Mouse (Mus musculus): ENCODE measurements around the gene Ghdc. TPM values are rescaled to one million over a fixed set of nuclear protein-coding genes. Genes with fewer than 3 reads are reported as not detected.

Gene Ghdc
- polyA plus RNA-seq, 1 experiment from 2014 or later = 4.9 TPM

DNA sequence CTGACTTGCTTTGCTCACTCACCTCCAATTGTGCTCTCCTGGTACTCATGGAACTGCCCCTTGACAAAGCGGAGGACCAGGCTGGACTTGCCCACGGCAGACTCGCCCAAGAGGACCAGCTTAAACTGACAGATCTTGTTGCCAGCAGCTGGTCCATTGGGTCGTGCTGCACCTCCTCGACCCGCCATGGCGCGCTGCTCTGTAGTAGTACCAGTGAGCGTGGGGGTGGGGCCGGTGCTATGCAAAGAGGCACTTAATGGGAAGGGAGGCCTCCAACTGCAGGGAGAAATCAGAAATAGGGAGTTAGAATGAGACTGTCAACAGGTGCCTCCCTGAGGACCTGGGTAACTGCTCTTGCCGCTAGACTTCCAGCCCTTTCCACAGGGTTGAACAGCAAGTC lies 50.9 kb downstream of the Ghdc start:
- no peak overlapping the region for H3K4me3 ChIP-seq (ENCODE audit: low read depth, low read length)
- peaks cover 30% of the 10 kb centered on the region for H3K4me1 ChIP-seq (ENCODE audit: insufficient read depth, low read depth, low read length)
- TF ChIP-seq CTCF (IDR thresholded peaks at IDR 0.05) (no peak), EP300 (IDR thresholded peaks at IDR 0.05) (no peak)
- peaks cover 38% of the 10 kb centered on the region for H3K36me3 ChIP-seq (ENCODE audit: insufficient read depth, low read length)
- 65% methylated on average over 11 of the region's 11 CpGs for WGBS
- no peak for DNase-seq (ENCODE audit: low spot score)
- ATAC-seq = 0 out of 2 replicates have a peak, but pooled peaks have one; percentile 16
- H3K9me3 ChIP-seq (ENCODE audit: low read length) = no peaks in the 10 kb centered on the region
- H3K4me2 ChIP-seq (replicated peaks; ENCODE audit: low read depth, low read length) = no peak overlapping the region
- H3K9ac ChIP-seq (replicated peaks; ENCODE audit: low read depth) = no peak overlapping the region
- H3K27ac ChIP-seq (ENCODE audit: low read length) = peak overlapping the region; percentile 51; the same call in 1 of the 2 replicates
- H3K27me3 ChIP-seq (replicated peaks; ENCODE audit: insufficient read depth, low read length) = no peaks in the 10 kb centered on the region

DNA sequence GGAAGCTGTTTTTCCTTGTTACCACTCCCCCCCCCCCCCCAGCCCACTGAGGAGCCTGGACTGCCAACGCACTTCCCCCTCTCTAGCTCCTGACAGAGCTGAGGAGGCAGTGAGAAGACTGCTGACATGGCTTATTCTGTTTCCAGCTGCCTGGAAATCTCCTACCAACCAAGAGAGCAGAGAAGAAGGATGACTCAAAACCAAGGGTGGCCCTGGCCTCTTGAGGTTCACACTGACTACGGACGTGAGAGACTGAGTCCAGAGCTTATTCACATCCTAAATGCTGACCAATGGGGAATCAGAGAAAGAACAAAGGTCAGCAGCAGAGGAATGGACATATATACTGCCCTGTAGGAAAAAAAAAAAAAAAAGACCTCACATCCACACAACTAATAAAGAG lies 51.4 kb downstream of the Ghdc start:
- DNase-seq (ENCODE audit: low spot score) (no peak), ATAC-seq (no peak)
- Histone ChIP-seq H3K4me2 (replicated peaks; ENCODE audit: low read depth, low read length) (no peak overlapping the region), H3K9me3 (ENCODE audit: low read length) (no peaks in the 10 kb centered on the region), H3K27me3 (replicated peaks; ENCODE audit: insufficient read depth, low read length) (no peaks in the 10 kb centered on the region), H3K4me3 (ENCODE audit: low read depth, low read length) (no peak overlapping the region), H3K4me1 (ENCODE audit: insufficient read depth, low read depth, low read length) (peaks cover 27% of the 10 kb centered on the region; the same call in 1 of the 2 replicates), H3K9ac (replicated peaks; ENCODE audit: low read depth) (no peak overlapping the region), H3K27ac (ENCODE audit: low read length) (no peak overlapping the region), H3K36me3 (ENCODE audit: insufficient read depth, low read length) (peaks cover 40% of the 10 kb centered on the region)
- no peak for TF ChIP-seq EP300 (IDR thresholded peaks at IDR 0.05)
- TF ChIP-seq CTCF (IDR thresholded peaks at IDR 0.05) = no peak
- 63% methylated on average over 3 of the region's 3 CpGs for WGBS

DNA sequence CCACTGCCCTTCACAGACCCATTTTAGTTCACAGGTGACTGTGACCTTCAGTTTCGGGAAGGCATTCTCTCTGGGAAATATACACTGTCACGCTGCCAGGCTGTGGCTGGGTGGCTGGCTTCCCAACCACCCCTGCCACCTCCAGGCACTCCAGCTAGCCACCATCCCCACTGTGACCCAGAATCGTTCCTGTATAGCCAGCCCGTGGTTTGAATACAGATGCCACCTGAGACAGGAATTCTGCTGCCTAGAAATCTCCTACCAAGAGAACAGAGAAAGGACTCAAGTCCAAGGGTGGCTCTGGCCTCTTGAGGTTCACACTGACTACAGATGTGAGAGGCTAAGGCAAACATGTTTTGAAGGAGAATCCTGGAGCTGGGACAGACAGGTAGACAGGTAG lies 51.9 kb downstream of the Ghdc start:
- DNase-seq (ENCODE audit: low spot score) = no peak
- Histone ChIP-seq H3K27ac (ENCODE audit: low read length) (no peak overlapping the region), H3K4me3 (ENCODE audit: low read depth, low read length) (no peak overlapping the region), H3K36me3 (ENCODE audit: insufficient read depth, low read length) (peaks cover 40% of the 10 kb centered on the region), H3K4me1 (ENCODE audit: insufficient read depth, low read depth, low read length) (peaks cover 29% of the 10 kb centered on the region; the same call in 1 of the 2 replicates), H3K9me3 (ENCODE audit: low read length) (no peaks in the 10 kb centered on the region), H3K4me2 (replicated peaks; ENCODE audit: low read depth, low read length) (no peak overlapping the region), H3K9ac (replicated peaks; ENCODE audit: low read depth) (no peak overlapping the region), H3K27me3 (replicated peaks; ENCODE audit: insufficient read depth, low read length) (no peaks in the 10 kb centered on the region)
- TF ChIP-seq CTCF (IDR thresholded peaks at IDR 0.05) = no peak
- no peak for TF ChIP-seq EP300 (IDR thresholded peaks at IDR 0.05)
- 90% methylated on average over 4 of the region's 4 CpGs for WGBS
- ATAC-seq = no peak

DNA sequence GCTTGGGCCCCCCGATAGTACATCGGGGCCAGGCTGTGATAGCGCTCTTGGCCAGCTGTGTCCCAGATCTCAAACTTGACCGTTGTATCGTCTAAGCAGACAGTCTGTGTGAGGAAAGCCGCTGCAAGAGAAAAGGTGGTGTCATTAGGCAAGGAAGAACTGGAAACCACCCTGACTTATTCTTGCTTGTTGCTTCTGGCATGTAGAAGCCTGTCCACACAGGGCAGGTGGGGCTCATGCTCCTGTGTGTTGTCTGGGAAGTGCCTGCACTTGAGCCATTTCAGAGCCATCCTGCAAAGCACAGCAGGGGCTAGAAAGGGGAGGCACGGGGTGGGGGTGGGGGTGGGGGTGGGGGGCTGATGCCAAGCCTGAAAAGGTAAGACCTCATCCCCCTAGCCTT lies 52.3 kb downstream of the Ghdc start:
- Histone ChIP-seq H3K36me3 (ENCODE audit: insufficient read depth, low read length) (peaks cover 40% of the 10 kb centered on the region), H3K4me1 (ENCODE audit: insufficient read depth, low read depth, low read length) (peaks cover 33% of the 10 kb centered on the region; the same call in 1 of the 2 replicates), H3K27ac (ENCODE audit: low read length) (no peak overlapping the region), H3K27me3 (replicated peaks; ENCODE audit: insufficient read depth, low read length) (no peaks in the 10 kb centered on the region), H3K4me3 (ENCODE audit: low read depth, low read length) (no peak overlapping the region), H3K9me3 (ENCODE audit: low read length) (no peaks in the 10 kb centered on the region), H3K9ac (replicated peaks; ENCODE audit: low read depth) (no peak overlapping the region), H3K4me2 (replicated peaks; ENCODE audit: low read depth, low read length) (no peak overlapping the region)
- TF ChIP-seq CTCF (IDR thresholded peaks at IDR 0.05) (no peak), EP300 (IDR thresholded peaks at IDR 0.05) (no peak)
- ATAC-seq (no peak), DNase-seq (ENCODE audit: low spot score) (no peak)
- WGBS = 91% methylated on average over 7 of the region's 7 CpGs

DNA sequence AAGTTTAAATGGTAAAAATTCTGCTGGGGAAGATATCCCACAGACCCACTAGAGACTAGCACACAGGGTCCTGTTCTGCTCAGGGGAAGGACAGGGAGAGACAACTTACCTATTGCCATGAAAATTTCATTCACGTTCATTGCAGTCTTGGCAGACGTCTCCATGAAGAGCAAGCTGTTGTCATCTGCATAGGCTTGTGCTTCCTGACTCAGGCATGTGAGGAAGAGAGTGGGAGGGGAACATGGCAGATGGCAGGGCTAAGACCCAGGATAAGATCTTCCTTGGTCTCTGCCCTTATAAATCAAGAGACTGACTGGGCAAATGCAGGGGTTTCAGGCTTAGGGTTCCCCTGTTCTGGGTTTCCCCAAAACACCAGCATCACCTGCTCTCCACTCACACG lies 54.1 kb downstream of the Ghdc start:
- Histone ChIP-seq H3K9ac (replicated peaks; ENCODE audit: low read depth) (no peak overlapping the region), H3K9me3 (ENCODE audit: low read length) (no peaks in the 10 kb centered on the region), H3K4me2 (replicated peaks; ENCODE audit: low read depth, low read length) (no peak overlapping the region), H3K27ac (ENCODE audit: low read length) (no peak overlapping the region), H3K36me3 (ENCODE audit: insufficient read depth, low read length) (peaks cover 40% of the 10 kb centered on the region), H3K4me3 (ENCODE audit: low read depth, low read length) (no peak overlapping the region), H3K4me1 (ENCODE audit: insufficient read depth, low read depth, low read length) (peaks cover 32% of the 10 kb centered on the region; the same call in 1 of the 2 replicates), H3K27me3 (replicated peaks; ENCODE audit: insufficient read depth, low read length) (no peaks in the 10 kb centered on the region)
- TF ChIP-seq EP300 (IDR thresholded peaks at IDR 0.05) (no peak), CTCF (IDR thresholded peaks at IDR 0.05) (no peak)
- DNase-seq (ENCODE audit: low spot score) (no peak), ATAC-seq (no peak)
- WGBS = 70% methylated on average over 3 of the region's 3 CpGs

Other genes starting within 250 kb of the Ghdc start
- 85.7 and 92.9 TPM in 2 replicates for gene Acly, start 243.0 kb downstream of the Ghdc start, polyA plus RNA-seq (2015; fragmentation: Nextera tagmentation; extraction: Ambion mirVana)
- gene Ttc25, start 225.3 kb downstream of the Ghdc start, polyA plus RNA-seq (2015; fragmentation: Nextera tagmentation; extraction: Ambion mirVana) = 3.5 and 4.9 TPM in 2 replicates
- 31.4 and 33.8 TPM in 2 replicates for gene Cnp, start 196.1 kb downstream of the Ghdc start, polyA plus RNA-seq (2015; fragmentation: Nextera tagmentation; extraction: Ambion mirVana)
- 58.6 and 59.9 TPM in 2 replicates for gene Nkiras2, start 151.7 kb downstream of the Ghdc start, polyA plus RNA-seq (2015; fragmentation: Nextera tagmentation; extraction: Ambion mirVana)
- 99.1 and 113 TPM in 2 replicates for gene Dnajc7, start 150.8 kb downstream of the Ghdc start, polyA plus RNA-seq (2015; fragmentation: Nextera tagmentation; extraction: Ambion mirVana)
- not detected in 2 replicates for gene Zfp385c, start 78.5 kb downstream of the Ghdc start, polyA plus RNA-seq (2015; fragmentation: Nextera tagmentation; extraction: Ambion mirVana)
- gene Dhx58, start 66.7 kb downstream of the Ghdc start, polyA plus RNA-seq (2015; fragmentation: Nextera tagmentation; extraction: Ambion mirVana) = 3.1 and 3.3 TPM in 2 replicates
- 14.2 and 14.5 TPM in 2 replicates for gene Kat2a, start 58.5 kb downstream of the Ghdc start, polyA plus RNA-seq (2015; fragmentation: Nextera tagmentation; extraction: Ambion mirVana)
- 0.51 TPM in 1 of 2 replicates, not detected in the other for gene Hspb9, start 57.1 kb downstream of the Ghdc start, polyA plus RNA-seq (2015; fragmentation: Nextera tagmentation; extraction: Ambion mirVana)
- gene Rab5c, start 32.7 kb downstream of the Ghdc start, polyA plus RNA-seq (2015; fragmentation: Nextera tagmentation; extraction: Ambion mirVana) = 25.3 and 30.4 TPM in 2 replicates
- 0.04 TPM in 1 of 2 replicates, not detected in the other for gene Kcnh4, start 11.0 kb downstream of the Ghdc start, polyA plus RNA-seq (2015; fragmentation: Nextera tagmentation; extraction: Ambion mirVana)
- not detected in 2 replicates for gene Hcrt, start 8.0 kb downstream of the Ghdc start, polyA plus RNA-seq (2015; fragmentation: Nextera tagmentation; extraction: Ambion mirVana)
- 17.9 and 21.4 TPM in 2 replicates for gene Stat5b, start 79.8 kb upstream of the Ghdc start, polyA plus RNA-seq (2015; fragmentation: Nextera tagmentation; extraction: Ambion mirVana)
- gene Stat5a, start 88.4 kb upstream of the Ghdc start, polyA plus RNA-seq (2015; fragmentation: Nextera tagmentation; extraction: Ambion mirVana) = 6.2 and 7.1 TPM in 2 replicates
- gene Stat3, start 168.6 kb upstream of the Ghdc start, polyA plus RNA-seq (2015; fragmentation: Nextera tagmentation; extraction: Ambion mirVana) = 100 and 120 TPM in 2 replicates
- 692 and 736 TPM in 2 replicates for gene Cavin1, start 199.9 kb upstream of the Ghdc start, polyA plus RNA-seq (2015; fragmentation: Nextera tagmentation; extraction: Ambion mirVana)
- 51.3 and 57.2 TPM in 2 replicates for gene Atp6v0a1, start 238.5 kb upstream of the Ghdc start, polyA plus RNA-seq (2015; fragmentation: Nextera tagmentation; extraction: Ambion mirVana)

Data from lung, postnatal 0 days (tissue).